Mouse (Mus musculus) ES-Bruce4 (cell line): ENCODE results near the gene Recql5.

Experiments
- CTCF ChIP-seq: IDR thresholded peaks from one replicate; pipeline ENCODE4 v1.8.1; 2011; ENCODE audit warnings: low read depth, low read length
- EP300 ChIP-seq: IDR thresholded peaks from 2 replicates; pipeline ENCODE4 v1.6.1; 2011; ENCODE audit warnings: low read depth, low read length; ENCODE audit not compliant: insufficient read depth
- POLR2A ChIP-seq: IDR thresholded peaks from one replicate; pipeline ENCODE4 v1.8.1; 2011; ENCODE audit warnings: low read length; ENCODE audit not compliant: insufficient read depth

DNA sequence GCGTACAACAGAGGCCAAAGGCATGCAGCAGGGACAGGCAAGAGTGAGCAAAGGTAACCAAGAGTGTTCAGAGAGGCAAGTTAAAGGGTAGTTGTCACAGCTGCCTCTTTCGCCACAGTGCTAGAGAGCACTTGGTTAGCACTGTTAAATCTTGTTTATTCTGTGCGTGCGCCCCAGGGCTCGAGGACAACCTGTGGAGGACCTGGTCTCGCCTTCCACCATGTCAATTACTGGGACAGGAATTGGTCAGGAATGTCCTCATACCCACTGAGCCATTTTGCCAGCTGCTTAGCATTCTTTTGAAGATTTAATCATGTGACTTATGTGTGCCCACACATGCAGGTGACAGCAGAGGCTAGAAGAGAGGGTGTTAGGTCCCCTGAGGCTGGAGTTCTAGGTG, 44.1 kb downstream of the Recql5 start:
- no peak for TF ChIP-seq POLR2A
- no peak for TF ChIP-seq EP300
- no peak for TF ChIP-seq CTCF
